22 mouse cellular contexts compared by ENCODE assay signal in genomic region chr3:100961007-100961406, GRCm38 (mm10). TPM values are rescaled to one million over a fixed set of nuclear protein-coding genes. Genes with fewer than 3 reads are reported as not detected.
DNase-seq lines count a peak whose midpoint lies in the region; ATAC-seq and TF ChIP-seq lines count a peak whose summit lies in the region.
"Had no signal": no experiment of that assay in that cellular context is flagged by ENCODE, and none has a peak within 500 bp of the region (broad histone marks: within the 10 kb centered on the region; RNA-seq: fewer than 3 reads in every experiment).

No protein-coding gene starts in this region.

- no peak for TF ChIP-seq CTCF in liver, postnatal 0 days (IDR thresholded peaks at IDR 0.05; ENCODE audit: low read depth)

- H3K36me3 ChIP-seq in heart, embryonic 12.5 days = peaks cover 78% of the 10 kb centered on the region
- peaks cover 56% of the 10 kb centered on the region for H3K36me3 ChIP-seq in liver, postnatal 0 days (replicated peaks; ENCODE audit: insufficient read depth, low read length)
- peaks cover 42% of the 10 kb centered on the region for H3K36me3 ChIP-seq in liver, embryonic 11.5 days (ENCODE audit: control insufficient read depth, insufficient read depth, low read length)
- H3K36me3 ChIP-seq: hindbrain, embryonic 15.5 days had no signal

- H3K27ac ChIP-seq in heart, embryonic 12.5 days (ENCODE audit: poor library complexity, severe bottlenecking) = peak overlapping the region; percentile 68
- H3K27ac ChIP-seq in liver, postnatal 0 days (ENCODE audit: low read depth) = no peak overlapping the region
- H3K27ac ChIP-seq in liver, embryonic 11.5 days (ENCODE audit: low read depth, low read length) = no peak overlapping the region
- H3K27ac ChIP-seq: forebrain, embryonic 15.5 days; hindbrain, embryonic 15.5 days; kidney, postnatal 0 days; liver, embryonic 15.5 days; midbrain, embryonic 10.5 days; stomach, embryonic 15.5 days had no signal

- no peak for DNase-seq in heart, adult 9 months (ENCODE audit: low spot score in 2 of 2)
- DNase-seq in liver = peak; percentile 10
- DNase-seq in liver, postnatal 0 days = no peak
- DNase-seq in liver, embryonic 11.5 days (ENCODE audit: low spot score) = no peak
- DNase-seq in embryo, embryonic 9.5 days (ENCODE audit: extremely low spot score) = no peak
- no peak for DNase-seq in neural tube, embryonic 10.5 days (ENCODE audit: extremely low spot score, low spot score)
- DNase-seq: adrenal gland, postnatal 25 days; cerebellum, postnatal 14 days; kidney, adult 11 months; layer of hippocampus, postnatal 36 days; right cerebral cortex, postnatal 14 days; thymus, postnatal 25 days had no signal

- no peak for ATAC-seq in heart, embryonic 12.5 days (ENCODE audit: insufficient number of reproducible peaks, low FRiP score)
- no peak for ATAC-seq in liver, postnatal 0 days
- ATAC-seq in liver, embryonic 11.5 days (replicated peaks; ENCODE audit: low FRiP score) = peak; percentile 76
- ATAC-seq: activated CD4-positive, CD25-positive, alpha-beta regulatory T cell, adult 4 months; forebrain, embryonic 15.5 days; Patski had no signal

- peaks cover 15% of the 10 kb centered on the region for H3K4me1 ChIP-seq in heart, embryonic 12.5 days (replicated peaks)
- no peaks in the 10 kb centered on the region for H3K4me1 ChIP-seq in liver, postnatal 0 days (ENCODE audit: insufficient read depth)
- H3K4me1 ChIP-seq in liver, embryonic 11.5 days (replicated peaks; ENCODE audit: control insufficient read depth, insufficient read depth, low read length) = 0 out of 2 replicates have a peak, but pooled peaks cover 3% of the 10 kb centered on the region
- H3K4me1 ChIP-seq: forebrain, embryonic 15.5 days; hindbrain, embryonic 15.5 days; midbrain, embryonic 10.5 days; stomach, embryonic 15.5 days had no signal

- 30% methylated on average over 5 of the region's 5 CpGs for WGBS in heart, embryonic 12.5 days
- 56% methylated on average over 5 of the region's 5 CpGs for WGBS in liver, postnatal 0 days (ENCODE audit: insufficient replicate concordance)
- 59% methylated on average over 5 of the region's 5 CpGs for WGBS in liver, embryonic 11.5 days

- no peak overlapping the region for H3K4me2 ChIP-seq in heart, embryonic 12.5 days
- no peak overlapping the region for H3K4me2 ChIP-seq in liver, postnatal 0 days (ENCODE audit: low read depth, low read length)
- no peak overlapping the region for H3K4me2 ChIP-seq in liver, embryonic 11.5 days
- H3K4me2 ChIP-seq: forebrain, embryonic 15.5 days; hindbrain, embryonic 15.5 days; liver, embryonic 15.5 days; stomach, embryonic 15.5 days had no signal

- TF ChIP-seq EP300 in liver, postnatal 0 days (IDR thresholded peaks at IDR 0.05; ENCODE audit: low read depth) = no peak

- no peak overlapping the region for H3K9ac ChIP-seq in heart, embryonic 12.5 days
- no peak overlapping the region for H3K9ac ChIP-seq in liver, postnatal 0 days (replicated peaks)
- no peak overlapping the region for H3K9ac ChIP-seq in liver, embryonic 11.5 days (ENCODE audit: low read depth, low read length)
- H3K9ac ChIP-seq: forebrain, embryonic 15.5 days; hindbrain, embryonic 15.5 days; liver, embryonic 15.5 days; stomach, embryonic 15.5 days had no signal

- H3K4me3 ChIP-seq in heart, embryonic 12.5 days = no peak overlapping the region
- H3K4me3 ChIP-seq in liver, postnatal 0 days (ENCODE audit: low read depth, low read length) = no peak overlapping the region
- no peak overlapping the region for H3K4me3 ChIP-seq in liver, embryonic 11.5 days (ENCODE audit: low read depth, low read length)
- H3K4me3 ChIP-seq: erythroblast, embryonic 14.5 days; forebrain, embryonic 15.5 days; hindbrain, embryonic 15.5 days; liver, embryonic 15.5 days; midbrain, embryonic 10.5 days; stomach, embryonic 15.5 days had no signal

- H3K9me3 ChIP-seq in heart, embryonic 12.5 days (replicated peaks) = no peaks in the 10 kb centered on the region
- no peaks in the 10 kb centered on the region for H3K9me3 ChIP-seq in liver, postnatal 0 days (ENCODE audit: low read length)
- no peaks in the 10 kb centered on the region for H3K9me3 ChIP-seq in liver, embryonic 11.5 days (ENCODE audit: control insufficient read depth, low read length)
- H3K9me3 ChIP-seq: forebrain, embryonic 15.5 days; hindbrain, embryonic 15.5 days; liver, embryonic 15.5 days; midbrain, embryonic 10.5 days; stomach, embryonic 15.5 days had no signal

- H3K27me3 ChIP-seq in heart, embryonic 12.5 days (replicated peaks) = no peaks in the 10 kb centered on the region
- no peaks in the 10 kb centered on the region for H3K27me3 ChIP-seq in liver, postnatal 0 days (ENCODE audit: insufficient read depth, low read length)
- no peaks in the 10 kb centered on the region for H3K27me3 ChIP-seq in liver, embryonic 11.5 days (replicated peaks; ENCODE audit: control insufficient read depth, insufficient read depth, low read length)
- H3K27me3 ChIP-seq: forebrain, embryonic 15.5 days; hindbrain, embryonic 15.5 days; liver, embryonic 15.5 days; Patski; stomach, embryonic 15.5 days had no signal

RNA-seq across cellular contexts. Expression of gene Ttf2, which starts 8.5 kb away (rescaled TPM):
- polyA plus RNA-seq in heart, embryonic 12.5 days (2016; fragmentation: Nextera tagmentation; extraction: Ambion mirVana) = 15.2 and 15.7 TPM in 2 replicates
- polyA plus RNA-seq in liver, postnatal 0 days (2015; fragmentation: Nextera tagmentation; extraction: Ambion mirVana) = 2.6 and 3.3 TPM in 2 replicates
- 22.3 and 23.2 TPM in 2 replicates for polyA plus RNA-seq in liver, embryonic 11.5 days (2014; fragmentation: Nextera tagmentation; extraction: Ambion mirVana)

RNA-seq across cellular contexts. Expression of gene Trim45, which starts 39.0 kb away (rescaled TPM):
- 4.7 and 4.9 TPM in 2 replicates for polyA plus RNA-seq in heart, embryonic 12.5 days (2016; fragmentation: Nextera tagmentation; extraction: Ambion mirVana)
- 0.59 and 0.67 TPM in 2 replicates for polyA plus RNA-seq in liver, postnatal 0 days (2015; fragmentation: Nextera tagmentation; extraction: Ambion mirVana)
- polyA plus RNA-seq in liver, embryonic 11.5 days (2014; fragmentation: Nextera tagmentation; extraction: Ambion mirVana) = 1.3 and 2.1 TPM in 2 replicates
